Mouse (Mus musculus) adipose tissue, adult 10 weeks (tissue): Measurements from ENCODE around the gene Pnpo. TPM values are rescaled to one million over a fixed set of nuclear protein-coding genes. Genes with fewer than 3 reads are reported as not detected.

ENCODE experiments used
- polyA plus RNA-seq: library from polyadenylated mRNA; stranded (reverse); fragments of 350-450 nt; fragmentation: Illumina TruSeq; extraction: RNeasy Lipid Tissue Mini Kit (QIAGEN cat#74804); gene quantifications from one replicate; pipeline ENCODE4 v1.2.3, GENCODE M21; 2014; ENCODE audit warnings: low read depth, low replicate concordance

Pnpo gene
- 40.4 TPM for polyA plus RNA-seq

GRCm38 (mm10) chr11:96943746-96944304, at the start of gene Pnpo:
TSS of gene Pnpo (minus strand) at chr11:96943986.

DNA sequence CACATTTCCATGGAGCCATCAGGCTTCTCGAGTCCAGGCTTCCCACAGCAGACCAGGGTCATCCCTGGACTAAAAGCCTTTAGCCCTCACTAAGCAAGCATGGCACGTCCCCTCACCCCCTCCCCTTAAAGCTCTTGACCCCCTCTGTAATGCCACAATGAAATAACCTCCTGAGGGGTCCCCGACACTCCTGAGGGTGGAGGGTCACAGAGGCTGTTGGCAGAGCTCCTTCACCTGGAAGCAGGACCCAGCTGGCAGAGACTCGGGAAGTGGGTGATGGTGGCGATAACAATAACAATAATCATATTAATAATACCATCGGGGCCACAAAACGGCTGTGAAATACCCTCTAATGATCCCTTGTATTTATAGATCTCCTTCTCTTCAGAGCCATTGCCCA, 39.1 kb upstream of the Pnpo start, which contains the start of gene Sp2:
Gene Sp2, minus strand, starts transcription at position 101 of the 400 bp plus-strand sequence.

GRCm38 (mm10) chr11:96928088-96928487, 15.7 kb downstream of the Pnpo start, which contains the start of gene Prr15l:
TSS of gene Prr15l (plus strand) at chr11:96928104.

GRCm38 (mm10) chr11:96916044-96916884, 27.5 kb downstream of the Pnpo start, which contains the start of gene Cdk5rap3:
TSS of gene Cdk5rap3 (minus strand) at chr11:96916496.

Other genes starting within 250 kb of the Pnpo start
- gene Snx11, start 166.4 kb downstream of the Pnpo start, polyA plus RNA-seq, result 41.8 TPM
- 45.5 TPM for gene Cbx1, start 154.9 kb downstream of the Pnpo start, polyA plus RNA-seq
- gene Nfe2l1, start 114.0 kb downstream of the Pnpo start, polyA plus RNA-seq, result 181 TPM
- 60.0 TPM for gene Copz2, start 94.1 kb downstream of the Pnpo start, polyA plus RNA-seq
- 63.9 TPM for gene Cdk5rap3, start 27.5 kb downstream of the Pnpo start, polyA plus RNA-seq
- gene Prr15l, start 15.9 kb downstream of the Pnpo start, polyA plus RNA-seq, result 32.7 TPM
- gene Sp2, start 39.0 kb upstream of the Pnpo start, polyA plus RNA-seq, result 16.7 TPM
- 1.7 TPM for gene Sp6, start 69.4 kb upstream of the Pnpo start, polyA plus RNA-seq
- 17.2 TPM for gene Scrn2, start 86.0 kb upstream of the Pnpo start, polyA plus RNA-seq
- 21.4 TPM for gene Lrrc46, start 97.4 kb upstream of the Pnpo start, polyA plus RNA-seq
- gene Mrpl10, start 97.6 kb upstream of the Pnpo start, polyA plus RNA-seq, result 52.3 TPM
- 29.5 TPM for gene Osbpl7, start 106.6 kb upstream of the Pnpo start, polyA plus RNA-seq
- gene Tbx21, start 171.3 kb upstream of the Pnpo start, polyA plus RNA-seq, result 0.31 TPM
- gene Tbkbp1, start 207.5 kb upstream of the Pnpo start, polyA plus RNA-seq, result 7.4 TPM
- 70.9 TPM for gene Kpnb1, start 243.9 kb upstream of the Pnpo start, polyA plus RNA-seq